Mouse (Mus musculus) heart, adult 9 months (tissue): Measurements from ENCODE around the gene Acsm1.
"Not testable (repeated sequence)": the region's sequence is repeated elsewhere in the genome, so short reads cannot be mapped to it uniquely, and the experiment has no call there.

Source experiments
- DNase-seq, 2 experiments: peaks; one replicate each; pipeline ENCODE4 v3.0.0; 2022; ENCODE audit warnings: low spot score in 2 of 2

Acsm1 gene

GRCm38 (mm10) chr7:119606664-119607076 lies at the start of gene Acsm1:
TSS of gene Acsm1 (plus strand) at chr7:119607026.
- DNase-seq = no peak

- no peak for DNase-seq
These were observed 46.9 kb upstream of the Acsm1 start for GRCm38 (mm10) chr7:119559789-119560451.

GRCm38 (mm10) chr7:119560452-119560835 lies 46.4 kb upstream of the Acsm1 start:
- no peak for DNase-seq

- no peak for DNase-seq
These were observed 45.4 kb upstream of the Acsm1 start for GRCm38 (mm10) chr7:119561441-119561840.

- DNase-seq = not testable (repeated sequence)
These were observed 44.4 kb upstream of the Acsm1 start for GRCm38 (mm10) chr7:119562476-119562875.

- DNase-seq = no peak
These were observed 12.2 kb upstream of the Acsm1 start for GRCm38 (mm10) chr7:119594530-119595107.

GRCm38 (mm10) chr7:119595306-119595705 lies 11.5 kb upstream of the Acsm1 start:
- DNase-seq = no peak

GRCm38 (mm10) chr7:119596536-119596935 lies 10.3 kb upstream of the Acsm1 start:
- DNase-seq = no peak

GRCm38 (mm10) chr7:119601195-119601953 lies 5.5 kb upstream of the Acsm1 start:
- no peak for DNase-seq

GRCm38 (mm10) chr7:119601954-119602317 lies 4.9 kb upstream of the Acsm1 start:
- DNase-seq = no peak

GRCm38 (mm10) chr7:119604903-119605483 lies 1.8 kb upstream of the Acsm1 start:
- no peak for DNase-seq

- no peak for DNase-seq
These were observed 731 bp upstream of the Acsm1 start for GRCm38 (mm10) chr7:119605926-119606663.

- DNase-seq = no peak
These were observed 1.1 kb downstream of the Acsm1 start for GRCm38 (mm10) chr7:119607796-119608515.

- no peak for DNase-seq
These were observed 9.7 kb downstream of the Acsm1 start for GRCm38 (mm10) chr7:119616531-119616930.

- DNase-seq = no peak
These were observed 10.8 kb downstream of the Acsm1 start for GRCm38 (mm10) chr7:119617593-119617992.

- no peak for DNase-seq
These were observed 11.5 kb downstream of the Acsm1 start for GRCm38 (mm10) chr7:119618209-119618935.

- DNase-seq = no peak
These were observed 13.3 kb downstream of the Acsm1 start for GRCm38 (mm10) chr7:119620157-119620556.

- DNase-seq = no peak
These were observed 31.9 kb downstream of the Acsm1 start for GRCm38 (mm10) chr7:119638773-119639172.

GRCm38 (mm10) chr7:119642307-119642706 lies 35.5 kb downstream of the Acsm1 start:
- DNase-seq = no peak

GRCm38 (mm10) chr7:119667893-119668292 lies 61.1 kb downstream of the Acsm1 start:
- no peak for DNase-seq

- DNase-seq = no peak
These were observed 63.6 kb downstream of the Acsm1 start for GRCm38 (mm10) chr7:119670395-119670794.
